Mouse (Mus musculus): ENCODE data around the gene Otub1. TPM values are rescaled to one million over a fixed set of nuclear protein-coding genes. Genes with fewer than 3 reads are reported as not detected.

Otub1 gene
- polyA plus RNA-seq, 2 experiments from 2014 or later, result 157 to 170 TPM

- no peak for ATAC-seq
These were observed 790 bp downstream of the Otub1 start for GRCm38 (mm10) chr19:7205326-7205725.

GRCm38 (mm10) chr19:7204898-7205297, 1.2 kb downstream of the Otub1 start:
- no peak for ATAC-seq

- no peak for ATAC-seq
These were observed 5.7 kb downstream of the Otub1 start for GRCm38 (mm10) chr19:7200427-7200826.

- no peak for ATAC-seq
These were observed 7.0 kb downstream of the Otub1 start for GRCm38 (mm10) chr19:7199089-7199488.

- ATAC-seq, result no peak
These were observed 8.7 kb downstream of the Otub1 start for GRCm38 (mm10) chr19:7197445-7197844.

- no peak for ATAC-seq
These were observed 9.3 kb downstream of the Otub1 start for GRCm38 (mm10) chr19:7196741-7197270.

GRCm38 (mm10) chr19:7195900-7196728, 10.0 kb downstream of the Otub1 start:
- no peak for ATAC-seq

GRCm38 (mm10) chr19:7192561-7192967, 13.6 kb downstream of the Otub1 start:
- no peak for ATAC-seq

- no peak for ATAC-seq
These were observed 14.5 kb downstream of the Otub1 start for GRCm38 (mm10) chr19:7191639-7192038.

- ATAC-seq, result no peak
These were observed 15.1 kb downstream of the Otub1 start for GRCm38 (mm10) chr19:7190986-7191385.

GRCm38 (mm10) chr19:7189026-7189425, 17.1 kb downstream of the Otub1 start:
- no peak for ATAC-seq

GRCm38 (mm10) chr19:7187157-7187556, 19.0 kb downstream of the Otub1 start:
- ATAC-seq, result no peak

- ATAC-seq, result no peak
These were observed 20.3 kb downstream of the Otub1 start for GRCm38 (mm10) chr19:7185715-7186291.

GRCm38 (mm10) chr19:7185059-7185458, 21.1 kb downstream of the Otub1 start:
- no peak for ATAC-seq

- ATAC-seq, result no peak
These were observed 22.7 kb downstream of the Otub1 start for GRCm38 (mm10) chr19:7183419-7183818.

GRCm38 (mm10) chr19:7182273-7182949, 23.7 kb downstream of the Otub1 start:
- no peak for ATAC-seq

GRCm38 (mm10) chr19:7181496-7181895, 24.6 kb downstream of the Otub1 start:
- ATAC-seq, result no peak

GRCm38 (mm10) chr19:7180756-7181405, 25.2 kb downstream of the Otub1 start:
- no peak for ATAC-seq

- no peak for ATAC-seq
These were observed 27.2 kb downstream of the Otub1 start for GRCm38 (mm10) chr19:7178841-7179452.

- no peak for ATAC-seq
These were observed 28.2 kb downstream of the Otub1 start for GRCm38 (mm10) chr19:7177804-7178511.

GRCm38 (mm10) chr19:7176041-7176696, 29.9 kb downstream of the Otub1 start:
- ATAC-seq, result no peak

All from activated CD4-positive, CD25-positive, alpha-beta regulatory T cell, adult 4 months (primary cell).